Mouse (Mus musculus): ENCODE results near the gene Hmgcs1. TPM values are rescaled to one million over a fixed set of nuclear protein-coding genes. Genes with fewer than 3 reads are reported as not detected.
A peak's percentile ranks its signal among the peaks of the same experiment; 100 is the strongest.
"Not testable (repeated sequence)": the region's sequence is repeated elsewhere in the genome, so short reads cannot be mapped to it uniquely, and the experiment has no call there.

The Hmgcs1 gene
- 100 to 1,000 TPM; 814 to 887 TPM for total RNA-seq (2021)

GRCm38 (mm10) chr13:119690039-119690728, at the start of gene Hmgcs1:
TSS of gene Hmgcs1 (plus strand) at chr13:119690379.
- intact Hi-C loops (cut with DNase I): loop anchor here (5.0 kb wide), 1 partner anchor 48 kb away; no protein-coding TSS in a partner anchor
- peak; percentile 100 for DNase-seq

- no peak for DNase-seq
- intact Hi-C loops (cut with DNase I): loop anchor here (5.0 kb wide), 1 partner anchor 52 kb away; the partner anchor contains the start of gene Hmgcs1
Measured at GRCm38 (mm10) chr13:119640504-119640903, 49.7 kb upstream of the Hmgcs1 start.

- intact Hi-C loops (cut with DNase I): loop anchor here (5.0 kb wide), 1 partner anchor 51 kb away; the partner anchor contains the start of gene Hmgcs1
- DNase-seq: no peak
Measured at GRCm38 (mm10) chr13:119641145-119641544, 49.0 kb upstream of the Hmgcs1 start.

GRCm38 (mm10) chr13:119644769-119645168, 45.4 kb upstream of the Hmgcs1 start:
- intact Hi-C loops (cut with DNase I): loop anchor here (5.0 kb wide), 1 partner anchor 48 kb away; the partner anchor contains the start of gene Hmgcs1
- no peak for DNase-seq

GRCm38 (mm10) chr13:119646511-119646910, 43.7 kb upstream of the Hmgcs1 start:
- DNase-seq: no peak
- intact Hi-C loops (cut with DNase I): no loop called here

GRCm38 (mm10) chr13:119648891-119649698, 41.1 kb upstream of the Hmgcs1 start:
- intact Hi-C loops (cut with DNase I): no loop called here
- DNase-seq: no peak

- intact Hi-C loops (cut with DNase I): no loop called here
- DNase-seq: no peak
Measured at GRCm38 (mm10) chr13:119649699-119650046, 40.5 kb upstream of the Hmgcs1 start.

- no peak for DNase-seq
- intact Hi-C loops (cut with DNase I): no loop called here
Measured at GRCm38 (mm10) chr13:119654734-119655133, 35.4 kb upstream of the Hmgcs1 start.

- intact Hi-C loops (cut with DNase I): no loop called here
- no peak for DNase-seq
Measured at GRCm38 (mm10) chr13:119656246-119656645, 33.9 kb upstream of the Hmgcs1 start.

GRCm38 (mm10) chr13:119656846-119657416, 33.2 kb upstream of the Hmgcs1 start:
- intact Hi-C loops (cut with DNase I): no loop called here

GRCm38 (mm10) chr13:119661420-119661819, 28.8 kb upstream of the Hmgcs1 start:
- intact Hi-C loops (cut with DNase I): not testable (repeated sequence)
- peak; percentile 6 for DNase-seq

More at GRCm38 (mm10) chr13:119656846-119657416, 33.2 kb upstream of the Hmgcs1 start:
- no peak for DNase-seq

GRCm38 (mm10) chr13:119678794-119679193, 11.4 kb upstream of the Hmgcs1 start:
- intact Hi-C loops (cut with DNase I): no loop called here
- no peak for DNase-seq

GRCm38 (mm10) chr13:119679721-119680120, 10.5 kb upstream of the Hmgcs1 start:
- intact Hi-C loops (cut with DNase I): no loop called here
- no peak for DNase-seq

GRCm38 (mm10) chr13:119681161-119681560, 9.0 kb upstream of the Hmgcs1 start:
- intact Hi-C loops (cut with DNase I): no loop called here

GRCm38 (mm10) chr13:119684416-119685177, 5.6 kb upstream of the Hmgcs1 start:
- no peak for DNase-seq
- intact Hi-C loops (cut with DNase I): no loop called here

More at GRCm38 (mm10) chr13:119681161-119681560, 9.0 kb upstream of the Hmgcs1 start:
- no peak for DNase-seq

GRCm38 (mm10) chr13:119689709-119690038, 505 bp upstream of the Hmgcs1 start:
- DNase-seq: no peak
- intact Hi-C loops (cut with DNase I): loop anchor here (5.0 kb wide), 1 partner anchor 47 kb away; no protein-coding TSS in a partner anchor

- intact Hi-C loops (cut with DNase I): loop anchor here (5.0 kb wide), 1 partner anchor 49 kb away; no protein-coding TSS in a partner anchor
- DNase-seq: peak; percentile 66
Measured at GRCm38 (mm10) chr13:119690876-119691620, 869 bp downstream of the Hmgcs1 start.

- intact Hi-C loops (cut with DNase I): loop anchor here (5.0 kb wide), 1 partner anchor 50 kb away; no protein-coding TSS in a partner anchor
- DNase-seq: not testable (repeated sequence)
Measured at GRCm38 (mm10) chr13:119691958-119692357, 1.8 kb downstream of the Hmgcs1 start.

GRCm38 (mm10) chr13:119695676-119696075, 5.5 kb downstream of the Hmgcs1 start:
- DNase-seq: no peak
- intact Hi-C loops (cut with DNase I): no loop called here

- DNase-seq: no peak
- intact Hi-C loops (cut with DNase I): no loop called here
Measured at GRCm38 (mm10) chr13:119696496-119696895, 6.3 kb downstream of the Hmgcs1 start.

All from left cerebral cortex, postnatal 4 days (tissue).